Mouse (Mus musculus): ENCODE data around the gene Slc8b1. TPM values are rescaled to one million over a fixed set of nuclear protein-coding genes. Genes with fewer than 3 reads are reported as not detected.

Gene Slc8b1
- polyA plus RNA-seq, 1 experiment from 2014 or later, result 5.5 TPM

DNA sequence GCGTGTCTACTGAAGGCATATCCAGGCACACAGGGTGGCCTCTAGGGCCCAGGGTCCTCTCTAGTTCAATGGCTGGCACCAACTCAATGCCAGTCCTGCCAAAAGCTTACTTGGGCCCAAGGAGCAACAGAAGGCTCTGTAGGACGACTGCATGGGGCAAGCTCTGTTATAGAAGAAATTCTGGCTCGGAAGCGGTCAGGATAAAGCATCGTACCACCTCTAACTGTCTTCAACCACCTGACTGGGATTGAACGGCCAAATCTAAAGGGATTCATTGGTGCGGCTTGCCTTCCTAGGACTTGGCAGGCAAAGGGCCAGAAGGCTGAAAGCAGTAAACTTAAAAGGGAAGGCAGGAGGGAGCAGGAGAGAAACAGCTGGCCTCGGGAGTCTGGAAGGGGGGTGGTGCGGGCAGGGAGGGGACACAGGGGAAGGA lies 57.4 kb downstream of the Slc8b1 start:
- Histone ChIP-seq H3K4me2 (no peak overlapping the region), H3K27me3 (replicated peaks; ENCODE audit: control insufficient read depth, insufficient read depth, low read length) (no peaks in the 10 kb centered on the region), H3K27ac (ENCODE audit: low read depth, low read length) (no peak overlapping the region), H3K4me3 (ENCODE audit: low read depth, low read length) (no peak overlapping the region), H3K9ac (ENCODE audit: low read depth, low read length) (no peak overlapping the region), H3K9me3 (ENCODE audit: control insufficient read depth, low read length) (no peaks in the 10 kb centered on the region), H3K36me3 (ENCODE audit: control insufficient read depth, insufficient read depth, low read length) (no peaks in the 10 kb centered on the region), H3K4me1 (replicated peaks; ENCODE audit: control insufficient read depth, insufficient read depth, low read length) (peaks cover 51% of the 10 kb centered on the region)
- 76% methylated on average over 9 of the region's 9 CpGs for WGBS
- ATAC-seq (replicated peaks; ENCODE audit: low FRiP score) (no peak), DNase-seq (ENCODE audit: low spot score) (no peak)

DNA sequence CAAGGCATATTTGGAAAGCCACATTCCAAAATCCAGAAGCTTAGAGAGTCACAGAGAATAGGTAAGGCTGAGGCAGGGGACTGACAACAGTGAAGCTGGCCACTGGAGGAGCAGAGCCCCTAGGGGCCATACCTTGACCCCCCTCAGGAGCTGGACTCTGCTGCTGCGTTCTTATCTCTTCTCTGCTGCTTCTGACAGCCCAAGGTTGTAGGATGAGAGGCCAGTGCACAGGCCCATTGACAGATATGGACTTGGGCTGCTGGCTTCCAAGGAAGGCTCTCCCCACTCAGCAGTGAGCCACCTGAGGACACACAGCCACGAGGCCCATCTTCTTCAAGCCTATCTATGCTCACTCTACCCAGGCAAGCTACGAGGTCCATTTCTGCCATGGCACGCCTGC lies 58.0 kb downstream of the Slc8b1 start:
- no peak overlapping the region for H3K9ac ChIP-seq (ENCODE audit: low read depth, low read length)
- 59% methylated on average over 4 of the region's 4 CpGs for WGBS
- no peak overlapping the region for H3K4me3 ChIP-seq (ENCODE audit: low read depth, low read length)
- no peaks in the 10 kb centered on the region for H3K36me3 ChIP-seq (ENCODE audit: control insufficient read depth, insufficient read depth, low read length)
- no peak for DNase-seq (ENCODE audit: low spot score)
- H3K9me3 ChIP-seq (ENCODE audit: control insufficient read depth, low read length), result no peaks in the 10 kb centered on the region
- no peak overlapping the region for H3K4me2 ChIP-seq
- no peaks in the 10 kb centered on the region for H3K27me3 ChIP-seq (replicated peaks; ENCODE audit: control insufficient read depth, insufficient read depth, low read length)
- H3K4me1 ChIP-seq (replicated peaks; ENCODE audit: control insufficient read depth, insufficient read depth, low read length), result peaks cover 48% of the 10 kb centered on the region
- no peak for ATAC-seq (replicated peaks; ENCODE audit: low FRiP score)
- H3K27ac ChIP-seq (ENCODE audit: low read depth, low read length), result no peak overlapping the region

DNA sequence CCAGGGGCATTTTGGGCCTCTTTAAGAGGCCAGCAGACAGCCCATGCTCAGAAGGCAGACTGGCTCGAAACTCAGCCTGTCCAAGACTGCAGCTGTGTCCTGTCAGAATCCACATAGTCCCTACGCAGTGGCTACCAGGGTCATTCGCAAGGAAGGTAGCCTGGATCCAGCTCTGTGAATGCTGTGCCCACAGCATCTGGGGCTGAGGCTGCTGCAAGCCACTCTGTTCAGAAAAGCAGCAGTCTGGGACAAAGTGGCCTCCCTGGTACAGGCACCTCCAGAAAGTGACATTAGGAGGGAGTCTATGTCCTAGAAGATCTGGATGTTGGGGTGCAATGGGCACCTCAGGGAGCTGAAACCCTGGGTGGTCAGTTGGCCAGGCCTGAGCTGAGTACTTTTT lies 58.8 kb downstream of the Slc8b1 start:
- DNase-seq (ENCODE audit: low spot score) (no peak), ATAC-seq (replicated peaks; ENCODE audit: low FRiP score) (no peak)
- Histone ChIP-seq H3K27me3 (replicated peaks; ENCODE audit: control insufficient read depth, insufficient read depth, low read length) (no peaks in the 10 kb centered on the region), H3K4me3 (ENCODE audit: low read depth, low read length) (no peak overlapping the region), H3K27ac (ENCODE audit: low read depth, low read length) (no peak overlapping the region), H3K4me2 (no peak overlapping the region), H3K4me1 (replicated peaks; ENCODE audit: control insufficient read depth, insufficient read depth, low read length) (peaks cover 43% of the 10 kb centered on the region), H3K9me3 (ENCODE audit: control insufficient read depth, low read length) (no peaks in the 10 kb centered on the region), H3K9ac (ENCODE audit: low read depth, low read length) (no peak overlapping the region), H3K36me3 (ENCODE audit: control insufficient read depth, insufficient read depth, low read length) (peaks cover 1% of the 10 kb centered on the region; the same call in 1 of the 2 replicates)
- 90% methylated on average over 3 of the region's 3 CpGs for WGBS

DNA sequence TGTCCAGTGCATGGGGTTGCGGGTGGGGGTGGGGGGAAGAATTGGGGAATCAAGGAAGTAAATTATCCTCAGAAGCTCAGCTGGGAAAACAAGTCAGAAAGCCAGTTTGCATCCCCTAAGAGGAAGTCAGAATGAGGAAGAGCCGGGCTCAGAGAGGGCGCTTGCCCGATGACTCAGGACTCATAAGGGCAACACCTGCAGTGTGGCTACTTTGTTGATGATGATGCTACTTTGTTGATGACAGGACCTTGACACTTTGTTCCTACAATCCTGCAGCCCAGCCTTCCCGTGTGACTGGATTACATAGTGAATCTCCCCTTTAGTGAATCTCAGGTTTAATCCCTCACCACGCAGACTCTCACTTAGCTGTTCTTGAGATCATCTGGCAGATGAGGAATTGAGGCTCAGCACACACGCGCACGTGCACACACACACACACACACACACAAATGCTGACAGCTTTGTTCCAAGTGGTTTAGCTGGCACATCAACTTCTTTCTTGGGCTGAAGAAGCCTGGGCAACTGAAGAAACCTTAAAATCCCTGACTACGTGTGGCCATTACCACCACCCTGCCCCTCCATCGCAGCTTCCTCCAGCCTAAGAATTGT lies 59.4 kb downstream of the Slc8b1 start:
- H3K4me3 ChIP-seq (ENCODE audit: low read depth, low read length), result no peak overlapping the region
- H3K4me1 ChIP-seq (replicated peaks; ENCODE audit: control insufficient read depth, insufficient read depth, low read length), result peaks cover 39% of the 10 kb centered on the region
- no peak for DNase-seq (ENCODE audit: low spot score)
- H3K27me3 ChIP-seq (replicated peaks; ENCODE audit: control insufficient read depth, insufficient read depth, low read length), result no peaks in the 10 kb centered on the region
- H3K9me3 ChIP-seq (ENCODE audit: control insufficient read depth, low read length), result no peaks in the 10 kb centered on the region
- 77% methylated on average over 11 of the region's 11 CpGs for WGBS
- no peak overlapping the region for H3K27ac ChIP-seq (ENCODE audit: low read depth, low read length)
- no peak for ATAC-seq (replicated peaks; ENCODE audit: low FRiP score)
- peaks cover 4% of the 10 kb centered on the region; the same call in 1 of the 2 replicates for H3K36me3 ChIP-seq (ENCODE audit: control insufficient read depth, insufficient read depth, low read length)
- H3K4me2 ChIP-seq, result no peak overlapping the region
- no peak overlapping the region for H3K9ac ChIP-seq (ENCODE audit: low read depth, low read length)

DNA sequence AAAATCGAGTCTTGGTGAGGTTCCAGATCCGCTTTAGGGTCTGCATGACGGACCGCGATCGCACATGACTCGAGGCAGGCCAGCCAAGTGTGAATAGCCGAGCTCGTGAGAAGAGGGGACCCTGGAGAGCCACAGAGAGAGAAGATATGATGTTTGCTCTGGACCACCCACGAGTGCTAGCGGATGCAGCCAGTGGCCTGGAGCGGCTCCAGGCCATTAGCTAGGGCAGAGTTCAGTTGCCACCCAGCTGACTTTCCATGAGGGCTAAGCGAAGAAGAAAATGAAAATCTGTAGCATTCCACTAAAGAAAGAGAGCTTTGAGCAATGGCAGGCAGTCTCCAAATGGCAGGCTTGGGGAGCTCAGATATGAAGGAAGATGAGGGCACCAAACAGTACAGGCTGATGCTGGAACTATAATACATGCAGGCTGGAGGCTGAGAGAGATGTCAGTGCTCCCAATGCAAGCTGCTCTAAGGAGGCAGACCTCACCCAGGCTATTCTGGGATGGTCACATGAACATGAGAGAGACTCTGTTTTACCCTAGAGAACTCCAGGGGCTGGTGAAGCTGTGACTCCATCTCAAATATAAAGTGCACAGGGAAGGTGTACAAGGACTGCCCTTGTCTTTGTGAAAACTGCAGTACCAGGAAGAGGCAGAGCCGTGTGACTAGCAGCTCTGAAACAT lies 60.2 kb downstream of the Slc8b1 start:
- H3K27ac ChIP-seq (ENCODE audit: low read depth, low read length), result no peak overlapping the region
- H3K4me1 ChIP-seq (replicated peaks; ENCODE audit: control insufficient read depth, insufficient read depth, low read length), result peaks cover 35% of the 10 kb centered on the region
- no peak overlapping the region for H3K4me2 ChIP-seq
- WGBS, result 81% methylated on average over 14 of the region's 14 CpGs
- no peak overlapping the region for H3K4me3 ChIP-seq (ENCODE audit: low read depth, low read length)
- peaks cover 4% of the 10 kb centered on the region; the same call in 1 of the 2 replicates for H3K36me3 ChIP-seq (ENCODE audit: control insufficient read depth, insufficient read depth, low read length)
- no peaks in the 10 kb centered on the region for H3K9me3 ChIP-seq (ENCODE audit: control insufficient read depth, low read length)
- H3K27me3 ChIP-seq (replicated peaks; ENCODE audit: control insufficient read depth, insufficient read depth, low read length), result no peaks in the 10 kb centered on the region
- no peak overlapping the region for H3K9ac ChIP-seq (ENCODE audit: low read depth, low read length)
- DNase-seq (ENCODE audit: low spot score) (no peak), ATAC-seq (replicated peaks; ENCODE audit: low FRiP score) (no peak)

DNA sequence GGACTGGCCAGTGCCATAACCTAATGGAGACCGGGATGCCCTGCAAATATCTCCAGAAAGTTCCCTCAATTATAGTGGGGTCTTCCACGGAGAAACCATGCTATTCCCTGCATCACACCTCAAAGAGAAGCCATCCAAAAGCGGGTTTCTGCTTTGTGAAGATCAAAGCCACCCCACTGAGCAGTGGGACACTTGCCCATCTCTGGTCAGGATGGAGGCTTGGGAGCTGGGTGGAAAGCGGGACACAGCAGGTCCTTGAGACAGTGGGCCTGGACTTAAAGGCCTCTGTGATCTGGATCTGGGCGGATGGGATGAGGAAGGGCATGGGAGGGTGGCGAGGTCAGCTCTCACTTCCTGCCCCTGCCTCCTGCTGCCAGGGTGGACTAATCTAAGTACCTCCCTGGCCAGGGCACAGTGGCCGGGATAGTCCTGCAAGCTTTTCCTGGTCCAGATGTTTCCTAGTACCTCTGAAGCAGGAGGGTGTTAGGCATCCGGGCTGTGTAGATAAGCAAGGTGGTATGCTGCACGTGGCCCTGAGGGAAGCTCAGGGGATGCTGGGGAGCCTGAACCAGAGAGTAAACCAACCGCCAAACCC lies 63.6 kb downstream of the Slc8b1 start:
- no peak for DNase-seq (ENCODE audit: low spot score)
- Histone ChIP-seq H3K9me3 (ENCODE audit: control insufficient read depth, low read length) (no peaks in the 10 kb centered on the region), H3K4me2 (no peak overlapping the region), H3K36me3 (ENCODE audit: control insufficient read depth, insufficient read depth, low read length) (peaks cover 4% of the 10 kb centered on the region), H3K4me1 (replicated peaks; ENCODE audit: control insufficient read depth, insufficient read depth, low read length) (peaks cover 43% of the 10 kb centered on the region), H3K27ac (ENCODE audit: low read depth, low read length) (no peak overlapping the region), H3K27me3 (replicated peaks; ENCODE audit: control insufficient read depth, insufficient read depth, low read length) (no peaks in the 10 kb centered on the region), H3K4me3 (ENCODE audit: low read depth, low read length) (no peak overlapping the region), H3K9ac (ENCODE audit: low read depth, low read length) (no peak overlapping the region)
- no peak for ATAC-seq (replicated peaks; ENCODE audit: low FRiP score)
- WGBS, result 71% methylated on average over 10 of the region's 10 CpGs

DNA sequence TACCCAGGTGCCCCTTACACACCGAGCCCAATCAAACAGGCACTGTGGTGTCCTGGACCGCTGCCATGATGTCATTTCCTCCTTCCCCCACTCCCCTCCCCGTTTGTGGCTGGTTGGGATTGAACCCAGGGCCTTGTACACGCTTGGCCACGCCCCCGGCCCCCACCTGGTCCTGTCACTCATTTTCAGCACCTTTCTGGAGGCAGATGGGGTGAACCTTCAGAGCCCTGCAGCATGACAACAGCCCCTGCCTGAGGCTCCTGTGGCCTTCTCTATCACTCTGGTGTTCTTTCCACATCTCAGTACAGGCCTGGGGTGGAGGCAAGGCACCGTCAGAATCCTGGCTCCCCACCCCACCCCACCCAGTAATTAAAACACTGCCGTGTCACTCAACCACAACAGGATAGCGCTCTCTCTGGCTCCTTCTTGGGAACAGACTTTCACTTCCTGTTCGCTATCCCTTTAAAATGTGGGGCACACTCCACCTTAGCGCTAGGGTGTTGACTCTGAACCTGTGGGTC lies 65.9 kb downstream of the Slc8b1 start:
- H3K4me3 ChIP-seq (ENCODE audit: low read depth, low read length), result no peak overlapping the region
- peak overlapping the region; percentile 90; the same call in 1 of the 2 replicates for H3K27ac ChIP-seq (ENCODE audit: low read depth, low read length)
- peaks cover 33% of the 10 kb centered on the region for H3K4me1 ChIP-seq (replicated peaks; ENCODE audit: control insufficient read depth, insufficient read depth, low read length)
- peak; percentile 37 for ATAC-seq (replicated peaks; ENCODE audit: low FRiP score)
- WGBS, result 66% methylated on average over 11 of the region's 11 CpGs
- peaks cover 6% of the 10 kb centered on the region for H3K36me3 ChIP-seq (ENCODE audit: control insufficient read depth, insufficient read depth, low read length)
- peak overlapping the region; percentile 14; the same call in 1 of the 2 replicates for H3K9ac ChIP-seq (ENCODE audit: low read depth, low read length)
- no peaks in the 10 kb centered on the region for H3K9me3 ChIP-seq (ENCODE audit: control insufficient read depth, low read length)
- no peaks in the 10 kb centered on the region for H3K27me3 ChIP-seq (replicated peaks; ENCODE audit: control insufficient read depth, insufficient read depth, low read length)
- DNase-seq (ENCODE audit: low spot score), result no peak
- peak overlapping the region; percentile 1; the same call in 1 of the 2 replicates for H3K4me2 ChIP-seq

DNA sequence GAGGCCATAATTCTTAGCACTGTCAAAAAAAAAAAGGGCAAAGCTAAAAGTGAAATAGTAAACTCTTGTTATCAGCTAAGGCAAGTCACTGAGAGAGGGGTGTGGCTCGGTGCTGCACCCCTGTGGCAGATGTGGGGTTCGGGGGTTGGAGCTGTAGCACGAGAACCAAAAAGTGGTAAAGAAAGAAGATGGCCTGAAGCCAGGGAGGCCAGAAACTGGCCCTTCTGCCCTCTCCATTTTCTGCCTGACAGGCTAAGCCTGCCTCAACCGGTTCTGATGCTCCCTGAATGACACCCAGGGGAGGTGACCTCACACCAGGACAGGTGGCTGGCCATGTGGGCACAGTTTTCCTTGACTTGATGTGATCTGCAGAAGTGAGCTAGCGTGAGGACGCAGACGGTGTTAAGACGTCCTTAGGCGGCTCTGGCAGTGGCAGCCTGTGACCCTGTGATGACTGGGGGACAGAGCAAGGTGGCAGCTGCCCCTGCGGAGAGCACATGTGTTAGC lies 67.0 kb downstream of the Slc8b1 start:
- Histone ChIP-seq H3K27me3 (replicated peaks; ENCODE audit: control insufficient read depth, insufficient read depth, low read length) (no peaks in the 10 kb centered on the region), H3K4me1 (replicated peaks; ENCODE audit: control insufficient read depth, insufficient read depth, low read length) (peaks cover 33% of the 10 kb centered on the region), H3K4me3 (ENCODE audit: low read depth, low read length) (no peak overlapping the region), H3K27ac (ENCODE audit: low read depth, low read length) (peak overlapping the region; percentile 90), H3K36me3 (ENCODE audit: control insufficient read depth, insufficient read depth, low read length) (peaks cover 7% of the 10 kb centered on the region), H3K9ac (ENCODE audit: low read depth, low read length) (peak overlapping the region; percentile 28), H3K4me2 (peak overlapping the region; percentile 45), H3K9me3 (ENCODE audit: control insufficient read depth, low read length) (no peaks in the 10 kb centered on the region)
- ATAC-seq (replicated peaks; ENCODE audit: low FRiP score) (peak; percentile 74), DNase-seq (ENCODE audit: low spot score) (no peak)
- WGBS, result 53% methylated on average over 10 of the region's 10 CpGs
